Mouse (Mus musculus) liver (tissue): Measurements from ENCODE around the gene Pitx2.

Experiments used
- DNase-seq: peaks from one replicate; pipeline ENCODE4 v3.0.0-alpha.2; 2020; ENCODE audit warnings: mixed read lengths

Pitx2 gene

DNA sequence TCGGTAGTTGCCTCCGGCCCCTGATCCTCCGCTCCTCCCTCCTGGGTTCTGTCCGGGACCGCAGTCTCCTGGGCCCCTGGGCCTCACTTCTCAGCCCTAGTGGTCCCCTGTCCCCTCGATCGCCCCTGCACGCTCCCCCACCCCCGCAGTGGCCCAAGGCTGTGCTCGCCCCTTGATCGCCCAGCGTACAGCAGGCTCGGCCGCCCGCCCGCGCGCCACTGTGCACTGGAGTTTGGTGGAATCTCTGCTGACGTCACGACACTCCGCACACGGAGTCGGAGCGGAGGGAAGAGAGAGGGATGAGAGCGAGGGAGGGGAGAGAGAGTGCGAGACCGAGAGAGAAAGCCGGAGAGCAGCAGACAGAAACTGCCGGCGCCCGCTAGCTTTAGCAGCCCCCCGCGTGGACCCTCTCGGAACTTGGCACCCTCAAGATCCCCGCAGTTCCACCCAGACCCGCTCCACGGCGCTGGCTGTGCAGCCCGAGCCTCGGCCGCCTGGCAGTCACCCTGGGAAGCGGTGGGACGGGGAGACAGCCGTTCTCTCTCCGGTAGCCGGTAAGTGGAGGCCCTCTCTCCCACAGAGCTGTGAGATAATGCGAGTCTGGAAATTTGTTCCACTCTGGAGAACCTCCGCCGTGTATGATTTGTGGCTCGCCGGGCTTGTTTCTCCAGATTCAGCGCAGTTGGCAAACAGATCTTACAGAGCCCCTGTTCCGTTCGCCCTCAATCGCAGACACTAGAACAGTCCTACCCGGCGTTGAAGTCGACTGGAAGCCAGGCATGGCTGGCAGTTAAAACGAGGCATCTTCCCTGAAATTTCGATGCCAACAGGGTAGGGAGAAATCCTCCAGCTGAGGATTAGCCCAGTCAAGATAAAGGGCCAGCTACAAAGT lies at the start of gene Pitx2:
TSS of gene Pitx2 (plus strand) at position 270 of the 892 bp plus-strand sequence.
- peak; percentile 43 for DNase-seq

- no peak for DNase-seq
These were observed 49.7 kb upstream of the Pitx2 start for GRCm38 (mm10) chr3:129150001-129150400.

DNA sequence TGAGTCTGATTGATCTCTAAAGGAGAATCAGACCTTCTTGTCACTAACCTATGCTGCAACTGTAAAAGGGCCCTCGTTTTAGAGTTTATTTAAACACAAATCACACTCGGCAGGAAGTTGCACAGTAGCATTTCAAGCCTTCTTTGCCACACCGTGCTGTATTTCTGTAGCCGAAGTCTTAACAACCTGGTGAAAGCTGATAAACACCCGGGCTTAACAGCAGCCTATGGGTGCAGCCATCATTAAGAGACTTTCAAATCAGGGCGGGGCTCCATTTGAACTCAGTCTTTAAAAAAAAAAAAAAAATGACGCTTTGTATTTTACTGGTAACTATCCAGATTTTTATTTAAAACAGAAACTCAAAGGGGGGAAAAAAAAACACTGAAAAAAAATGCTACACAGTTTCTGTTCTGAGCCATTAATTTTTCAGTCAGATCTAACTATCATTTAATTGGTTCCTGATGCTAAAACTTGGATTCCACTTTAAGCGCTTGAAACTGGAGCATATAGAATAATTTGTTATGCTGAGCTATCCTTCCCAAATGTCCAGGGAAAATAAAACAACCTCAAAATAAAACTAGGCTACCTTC lies 48.5 kb upstream of the Pitx2 start:
- DNase-seq: no peak

DNA sequence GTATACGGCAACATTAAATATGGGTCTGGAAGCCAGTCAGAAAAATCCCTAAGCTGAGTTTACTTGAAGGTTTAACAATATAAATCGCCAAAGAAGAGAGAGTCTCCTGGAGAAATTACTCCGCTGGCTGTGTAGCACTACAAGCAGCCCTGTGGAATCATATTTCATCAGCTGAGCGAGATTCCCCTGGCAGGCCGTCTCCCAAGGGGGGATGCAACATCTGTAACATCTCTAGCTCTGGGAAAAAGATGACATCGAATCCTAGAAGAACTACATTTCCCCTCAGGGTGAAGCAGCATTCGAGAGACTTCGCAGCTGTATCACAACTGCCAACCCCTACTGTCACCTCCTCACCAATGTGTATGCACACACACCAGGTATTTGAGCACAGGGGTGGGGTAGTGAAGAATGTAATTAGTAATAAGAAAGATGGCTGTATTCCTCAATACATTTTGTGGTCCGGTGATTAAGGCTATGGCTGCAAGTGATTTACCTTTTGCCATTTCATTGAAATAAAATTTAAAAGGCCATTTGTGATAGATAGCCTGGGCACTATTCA lies 40.8 kb upstream of the Pitx2 start:
- no peak for DNase-seq

DNA sequence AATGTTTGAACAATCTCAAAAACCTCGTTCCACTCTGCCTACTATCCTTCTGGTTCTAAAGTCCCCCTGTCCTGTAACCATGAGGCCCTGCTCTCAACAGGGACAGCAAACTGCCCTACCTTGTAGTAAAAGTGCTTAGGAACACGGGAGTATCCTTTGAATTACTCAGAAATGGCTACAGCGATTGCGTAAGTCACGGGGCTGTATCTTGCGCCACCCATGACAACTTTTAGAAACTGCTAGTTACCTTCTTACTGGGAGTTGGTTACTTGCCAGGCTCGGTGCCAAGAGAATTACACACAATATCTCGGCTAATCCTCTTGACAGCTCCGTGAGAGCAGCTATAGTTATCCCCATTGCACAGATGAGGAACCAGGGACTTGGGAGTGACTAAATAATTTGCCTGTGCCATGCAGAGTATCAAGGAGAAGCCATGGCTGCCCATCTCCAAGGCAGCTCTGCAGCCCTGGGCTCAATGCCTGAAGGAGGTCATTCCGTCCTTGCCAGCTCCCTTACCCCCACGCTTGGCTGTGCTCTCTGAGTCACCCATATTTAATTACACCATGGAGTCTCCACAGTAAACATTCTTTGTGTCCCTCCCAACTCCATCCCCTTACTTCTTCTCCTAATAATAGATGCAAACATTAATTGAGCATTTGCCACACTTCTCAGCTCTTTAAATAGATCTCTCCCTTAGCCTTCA lies 38.2 kb upstream of the Pitx2 start:
- DNase-seq: no peak

GRCm38 (mm10) chr3:129164246-129164645 lies 35.4 kb upstream of the Pitx2 start:
- no peak for DNase-seq

DNA sequence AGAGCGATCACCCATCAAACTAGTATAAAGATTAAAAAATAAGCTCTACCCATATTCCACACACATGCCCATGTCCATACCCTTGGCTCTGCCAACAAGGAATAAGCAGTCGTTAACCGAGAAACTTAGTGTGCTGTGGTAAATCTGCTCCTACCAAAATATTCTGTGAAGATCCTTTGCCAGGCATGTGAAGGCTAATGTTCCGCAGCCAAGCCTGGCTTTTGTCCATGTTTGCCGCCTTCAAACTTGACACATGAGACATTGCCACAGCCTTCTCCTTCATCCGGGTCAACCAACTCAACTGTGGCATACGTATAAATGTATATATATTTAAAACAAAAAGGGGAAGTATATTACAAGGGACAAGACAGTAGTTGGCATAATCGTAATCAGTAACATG lies 34.0 kb upstream of the Pitx2 start:
- no peak for DNase-seq

DNA sequence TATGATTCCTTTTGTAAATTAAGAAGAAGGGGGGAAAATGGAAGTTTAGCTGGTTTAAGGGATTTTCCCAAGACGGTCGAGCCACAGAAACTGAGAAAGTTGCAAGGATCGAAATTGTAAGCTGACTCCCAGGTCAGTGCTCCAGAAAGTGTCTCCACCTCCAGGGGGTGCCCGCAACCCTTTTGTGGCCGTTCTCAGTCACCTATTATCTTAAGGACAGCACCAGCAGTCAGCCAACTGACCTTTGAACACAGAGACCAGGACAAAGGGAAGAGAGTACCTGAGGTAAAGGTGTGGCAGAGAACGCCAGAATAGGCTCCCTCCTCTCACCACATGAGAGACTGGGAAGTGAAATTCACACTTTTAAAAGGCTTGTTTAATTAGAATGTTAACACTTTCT lies 33.0 kb upstream of the Pitx2 start:
- DNase-seq: no peak

DNA sequence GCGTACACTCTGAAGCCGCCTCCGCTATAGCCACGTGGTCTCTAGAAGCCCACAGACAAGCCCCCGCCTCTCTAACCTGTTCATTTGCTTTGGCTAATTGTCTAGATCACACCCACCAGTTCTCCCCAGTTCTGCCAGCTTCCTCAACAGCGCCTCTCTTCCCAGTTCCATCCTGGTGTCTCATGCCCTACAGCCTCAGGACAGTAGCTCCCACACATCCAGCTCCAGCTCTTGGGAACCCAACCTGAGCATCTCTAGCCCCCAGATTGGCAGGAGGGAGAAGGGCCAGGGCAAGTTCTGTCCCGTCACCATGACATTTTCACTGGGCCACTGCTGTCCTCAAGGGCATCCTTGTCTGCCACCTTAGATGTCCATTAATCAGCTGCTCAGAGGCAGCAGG lies 29.3 kb upstream of the Pitx2 start:
- no peak for DNase-seq

DNA sequence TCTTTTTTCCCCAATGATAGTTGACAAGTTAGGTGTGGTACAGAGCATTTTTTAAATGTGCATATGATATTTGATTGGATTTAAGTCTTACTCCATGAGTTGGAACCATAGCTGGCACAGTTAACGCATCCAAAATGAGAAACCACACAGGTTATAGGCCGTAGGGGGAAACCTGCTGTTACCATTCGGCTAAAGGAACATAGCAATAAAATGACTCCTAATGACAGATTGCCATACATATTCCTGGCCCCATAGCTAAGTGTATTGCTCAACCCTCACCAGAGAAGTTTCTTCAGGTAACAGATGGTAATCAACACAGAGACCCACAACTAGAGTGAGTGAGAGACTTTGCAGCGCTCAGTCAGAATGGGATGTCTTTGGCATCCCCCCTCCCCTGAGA lies 27.9 kb upstream of the Pitx2 start:
- DNase-seq: no peak

- no peak for DNase-seq
These were observed 5.2 kb upstream of the Pitx2 start for GRCm38 (mm10) chr3:129194436-129194835.

DNA sequence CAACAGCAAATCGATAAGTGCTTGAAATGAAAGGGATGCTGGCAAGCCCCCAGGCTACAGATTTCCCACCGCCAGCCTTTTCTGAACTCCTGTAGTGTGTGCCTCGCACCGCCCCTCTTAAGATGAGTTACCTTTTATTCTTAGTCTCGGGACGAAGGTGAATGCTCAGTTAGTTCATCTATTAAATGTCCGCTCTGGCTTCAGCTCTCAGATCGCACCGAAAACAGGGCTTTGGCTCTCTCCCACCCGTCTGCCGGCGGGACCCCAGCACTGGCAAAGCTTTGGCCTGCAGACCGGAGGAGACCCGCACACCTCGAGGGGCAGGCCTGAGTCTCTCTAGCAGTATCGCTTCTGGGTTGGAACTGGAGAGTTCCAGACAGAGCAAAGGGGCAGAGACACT lies 4.6 kb upstream of the Pitx2 start:
- DNase-seq: no peak

DNA sequence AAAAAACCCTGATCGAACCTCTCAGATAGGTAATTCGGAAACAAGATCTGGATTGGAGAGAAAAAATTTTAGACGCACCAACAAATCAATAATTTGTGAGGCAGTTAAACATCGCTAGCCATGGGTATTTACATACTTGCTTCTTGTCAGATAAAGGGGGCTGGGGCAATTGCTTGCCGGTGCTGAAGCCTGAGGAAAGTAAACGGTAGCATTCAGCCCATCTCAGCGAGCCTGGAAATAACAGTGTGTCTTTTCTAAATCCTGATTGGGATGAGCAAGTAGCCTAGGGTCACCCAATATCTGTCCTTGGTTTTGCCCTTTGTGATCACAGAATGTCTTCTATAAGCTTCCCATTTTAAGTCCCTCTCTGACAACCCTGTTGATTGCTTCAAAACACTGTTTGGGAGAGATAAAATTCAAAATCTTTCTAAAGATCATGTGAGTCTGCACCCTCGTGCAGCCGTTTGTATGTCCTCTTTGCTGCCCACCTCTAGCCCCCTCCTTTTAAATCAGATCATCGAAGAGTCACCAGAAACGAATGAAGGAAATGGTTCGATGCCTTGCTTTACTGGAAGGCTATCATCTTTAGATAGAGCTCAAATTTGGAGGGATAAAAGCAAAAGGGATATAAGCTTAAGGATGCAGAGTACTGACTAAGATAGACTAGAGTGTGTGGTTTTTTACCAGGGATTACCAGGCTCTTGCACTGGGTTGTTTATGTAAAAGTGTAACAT lies 3.7 kb upstream of the Pitx2 start:
- no peak for DNase-seq

DNA sequence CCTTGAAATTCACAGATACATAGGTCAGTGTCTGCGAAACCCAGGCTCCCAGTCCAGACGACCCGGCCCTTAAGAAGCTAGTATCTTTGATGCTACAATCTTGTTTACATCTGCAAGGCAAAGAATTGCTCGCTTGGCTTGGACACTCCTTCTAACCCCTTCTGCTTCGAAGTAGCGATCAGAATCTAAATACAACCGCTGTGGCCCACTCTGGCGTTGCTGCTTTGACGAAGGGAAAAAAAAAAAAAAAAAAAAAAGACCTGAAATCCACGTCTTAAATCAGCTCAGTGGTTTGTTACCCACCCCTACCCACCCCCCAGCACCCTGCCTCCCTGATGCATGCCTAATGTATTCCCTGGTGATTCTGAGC lies 3.1 kb upstream of the Pitx2 start:
- no peak for DNase-seq

DNA sequence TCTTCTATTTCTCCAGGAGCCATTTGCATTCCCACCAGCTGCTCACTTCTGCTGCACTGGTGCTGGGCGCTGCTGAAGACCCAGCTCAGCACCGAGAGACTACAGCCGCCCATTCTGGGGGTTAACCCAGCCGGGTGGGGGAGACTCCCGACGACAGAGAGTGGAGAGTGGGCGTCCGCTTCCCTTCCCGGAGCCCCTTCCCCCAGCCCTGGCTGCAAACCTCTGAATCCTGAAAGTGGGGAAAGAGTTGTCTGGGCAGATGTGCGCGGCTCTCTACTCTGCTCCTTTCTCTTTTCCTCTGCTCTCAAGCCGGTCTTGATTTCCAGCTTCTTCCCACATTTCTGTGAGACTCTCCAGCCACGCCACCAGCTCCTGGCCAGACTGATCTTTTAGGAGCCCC lies 2.6 kb upstream of the Pitx2 start:
- DNase-seq: no peak

GRCm38 (mm10) chr3:129197786-129198626 lies 1.7 kb upstream of the Pitx2 start:
- DNase-seq: no peak

DNA sequence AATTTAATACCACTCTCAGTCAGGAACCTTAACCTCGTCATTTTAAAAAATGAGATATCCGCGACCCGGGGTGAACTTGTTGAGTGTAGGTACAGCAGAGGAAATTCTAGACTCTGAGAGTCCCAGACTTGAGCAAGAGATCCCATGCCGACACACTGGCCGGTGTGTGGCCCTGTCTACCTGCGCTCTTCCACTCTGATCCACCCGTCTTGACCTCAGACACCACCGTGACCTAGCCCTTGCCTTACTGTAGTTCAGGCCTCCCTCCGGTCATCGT lies 1.1 kb upstream of the Pitx2 start:
- no peak for DNase-seq

- DNase-seq: no peak
These were observed 494 bp upstream of the Pitx2 start for GRCm38 (mm10) chr3:129199160-129199608.

DNA sequence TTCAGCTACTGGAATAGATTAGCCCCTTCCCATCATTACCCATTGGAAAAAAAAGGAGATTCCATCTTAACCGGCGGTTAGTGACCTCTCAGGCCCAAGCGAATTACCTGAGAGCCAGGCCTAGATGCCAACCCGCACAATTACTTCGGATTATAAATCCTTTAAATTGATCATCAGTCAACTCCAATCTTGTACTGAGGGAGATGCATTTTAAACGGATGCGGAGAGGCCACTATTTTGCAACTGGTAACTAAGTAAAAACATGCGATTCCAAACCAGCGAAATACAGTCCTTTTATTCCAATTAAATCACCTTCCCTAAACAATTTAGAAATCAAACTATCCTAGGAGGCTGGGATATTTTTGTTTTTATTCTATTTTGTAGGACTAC lies 818 bp downstream of the Pitx2 start:
- no peak for DNase-seq

GRCm38 (mm10) chr3:129201156-129201555 lies 1.5 kb downstream of the Pitx2 start:
- no peak for DNase-seq

- DNase-seq: no peak
These were observed 2.1 kb downstream of the Pitx2 start for GRCm38 (mm10) chr3:129201681-129202255.
